Mouse (Mus musculus) lung, postnatal 0 days (tissue): ENCODE measurements around the gene Dlgap5. TPM values are rescaled to one million over a fixed set of nuclear protein-coding genes. Genes with fewer than 3 reads are reported as not detected.

Experiments
- ATAC-seq: fragments of 200-750 bp; cut with Nextera tagmentation; 2 replicates; pipeline ENCODE4 v1.8.0; 2017; ENCODE audit warnings: moderate library complexity
- DNase-seq: peaks from one replicate; pipeline ENCODE4 v3.0.0-alpha.2; 2016; ENCODE audit warnings: low spot score
- H3K27ac ChIP-seq: fragments of 300-500 bp; sonication (generic); 2 replicates; pipeline ENCODE4 v1.5.1; 2014; ENCODE audit warnings: antibody characterized with exemption, mild to moderate bottlenecking, low read length, mixed read lengths
- H3K27me3 ChIP-seq: fragments of 300-500 bp; sonication (generic); replicated peaks from 2 replicates; pipeline ENCODE4 v1.6.1; 2014; ENCODE audit warnings: low read length, mixed read lengths; ENCODE audit not compliant: insufficient read depth
- H3K36me3 ChIP-seq: fragments of 300-500 bp; sonication (generic); 2 replicates; pipeline ENCODE4 v1.6.1; 2014; ENCODE audit warnings: low read length, mixed read lengths; ENCODE audit not compliant: insufficient read depth
- H3K4me1 ChIP-seq: fragments of 300-500 bp; sonication (generic); 2 replicates; pipeline ENCODE4 v1.6.1; 2014; ENCODE audit warnings: antibody characterized with exemption, low read depth, low read length, mixed read lengths; ENCODE audit not compliant: insufficient read depth
- H3K4me2 ChIP-seq: fragments of 300-500 bp; sonication (generic); replicated peaks from 2 replicates; pipeline ENCODE4 v1.6.1; 2014; ENCODE audit warnings: low read depth, mild to moderate bottlenecking, low read length, moderate library complexity, mixed read lengths
- H3K4me3 ChIP-seq: fragments of 300-500 bp; sonication (generic); 2 replicates; pipeline ENCODE4 v1.5.1; 2014; ENCODE audit warnings: low read depth, low read length
- H3K9ac ChIP-seq: fragments of 300-500 bp; sonication (generic); replicated peaks from 2 replicates; pipeline ENCODE4 v1.6.1; 2014; ENCODE audit warnings: low read depth, mild to moderate bottlenecking
- H3K9me3 ChIP-seq: fragments of 300-500 bp; sonication (generic); 2 replicates; pipeline ENCODE4 v1.6.1; 2016; ENCODE audit warnings: low read length, mixed read lengths
- CTCF ChIP-seq: IDR thresholded peaks from 2 replicates; pipeline ENCODE4 v1.5.1; 2016; ENCODE audit warnings: antibody characterized with exemption, mild to moderate bottlenecking
- EP300 ChIP-seq: IDR thresholded peaks from 2 replicates; pipeline ENCODE4 v1.6.1; 2016; ENCODE audit warnings: antibody characterized with exemption, mild to moderate bottlenecking, control low read depth
- WGBS: fragments of 180-500 bp; shearing (Covaris S2); extraction: QIAGEN DNeasy Blood & Tissue Kit; methylation state at CpG from one replicate; pipeline ENCODE4 v1.1.7; 2014; 5-methylcytosine and 5-hydroxymethylcytosine counted together
- polyA plus RNA-seq: library from polyadenylated mRNA; unstranded; fragments of >200 nt; fragmentation: Nextera tagmentation; extraction: Ambion mirVana; gene quantifications from 2 replicates; pipeline ENCODE4 v1.2.1, GENCODE M21; 2015

The Dlgap5 gene
- 2.0 and 2.3 TPM in 2 replicates for polyA plus RNA-seq

DNA sequence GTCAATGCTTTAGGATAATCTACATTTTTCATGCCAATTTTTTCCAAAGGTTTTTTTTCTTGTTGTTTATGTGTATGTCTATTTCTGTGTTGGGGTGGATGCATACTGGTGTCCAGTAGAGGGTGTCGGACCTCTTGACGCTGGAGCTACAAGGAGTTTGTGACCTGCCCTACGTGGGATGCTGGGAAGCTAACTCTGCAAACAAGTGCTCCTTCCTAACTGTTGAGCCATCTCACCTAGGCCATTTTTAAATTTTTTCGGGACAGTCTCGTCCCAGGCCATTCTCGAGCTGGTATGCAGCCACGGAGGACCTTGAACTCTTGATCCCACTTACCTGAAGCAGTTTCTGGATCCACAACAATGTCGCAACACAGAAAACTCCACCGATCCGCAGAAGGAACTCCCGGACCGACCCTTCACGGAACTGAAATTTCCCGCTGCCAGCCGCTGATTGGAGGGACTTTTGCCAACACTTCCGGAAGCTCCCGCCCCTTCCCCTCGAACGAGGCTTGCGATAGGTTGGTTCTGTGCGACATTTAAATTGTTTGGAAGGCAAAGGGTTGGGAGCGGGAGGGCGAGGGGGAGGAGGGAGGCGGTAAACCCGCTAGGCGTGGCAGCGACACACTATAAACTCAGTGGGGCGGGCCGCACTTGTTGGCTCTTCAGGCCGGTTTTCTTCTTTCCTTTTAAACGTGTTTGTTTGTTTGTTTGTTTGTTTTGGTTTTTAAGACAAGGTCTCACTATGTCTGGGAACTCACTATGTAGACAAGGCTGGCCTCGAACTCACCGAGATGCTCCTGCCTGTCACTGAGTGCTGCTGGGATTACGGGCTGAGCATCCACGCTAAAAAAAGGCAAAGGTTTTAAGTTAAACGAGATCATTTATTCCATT lies at the start of gene Dlgap5:
Gene Dlgap5, minus strand, starts transcription at position 633 of the 891 bp plus-strand sequence.
- Histone ChIP-seq H3K4me3 (peak within 1 kb of the TSS; percentile 43), H3K27me3 (no peaks in the 10 kb centered on the region), H3K4me1 (no peaks in the 10 kb centered on the region; the same call in 1 of the 2 replicates), H3K9ac (no peak within 1 kb of the TSS), H3K4me2 (peak within 1 kb of the TSS; percentile 63), H3K9me3 (no peaks in the 10 kb centered on the region), H3K27ac (0 out of 2 replicates have a peak within 1 kb of the TSS, but pooled peaks have one; percentile 11), H3K36me3 (no peaks in the 10 kb centered on the region)
- under 1% methylated on average over 36 of the region's 36 CpGs for WGBS
- DNase-seq = peak; percentile 97
- ATAC-seq = peak; percentile 99
- TF ChIP-seq EP300 (no peak), CTCF (no peak)

GRCm38 (mm10) chr14:47465468-47466175 lies 47.4 kb upstream of the Dlgap5 start:
- WGBS = 36% methylated on average over 7 of the region's 7 CpGs
- no peak overlapping the region for H3K9ac ChIP-seq
- no peak overlapping the region for H3K27ac ChIP-seq
- no peak overlapping the region for H3K4me3 ChIP-seq
- H3K4me1 ChIP-seq = no peaks in the 10 kb centered on the region
- no peak overlapping the region for H3K4me2 ChIP-seq
- no peaks in the 10 kb centered on the region for H3K27me3 ChIP-seq
- ATAC-seq (peak; percentile 19), DNase-seq (peak; percentile 35)
- no peak for TF ChIP-seq EP300
- no peak for TF ChIP-seq CTCF
- no peaks in the 10 kb centered on the region for H3K36me3 ChIP-seq
- no peaks in the 10 kb centered on the region for H3K9me3 ChIP-seq

GRCm38 (mm10) chr14:47464426-47464825 lies 46.2 kb upstream of the Dlgap5 start:
- Histone ChIP-seq H3K9ac (no peak overlapping the region), H3K4me3 (no peak overlapping the region), H3K9me3 (no peaks in the 10 kb centered on the region), H3K4me1 (no peaks in the 10 kb centered on the region), H3K4me2 (no peak overlapping the region), H3K36me3 (no peaks in the 10 kb centered on the region), H3K27me3 (no peaks in the 10 kb centered on the region), H3K27ac (no peak overlapping the region)
- ATAC-seq = no peak
- TF ChIP-seq EP300 = no peak
- TF ChIP-seq CTCF = no peak
- no peak for DNase-seq
- 69% methylated on average over 10 of the region's 10 CpGs for WGBS

GRCm38 (mm10) chr14:47462877-47463460 lies 44.8 kb upstream of the Dlgap5 start:
- no peak overlapping the region for H3K27ac ChIP-seq
- ATAC-seq (no peak), DNase-seq (no peak)
- H3K9ac ChIP-seq = no peak overlapping the region
- no peaks in the 10 kb centered on the region for H3K27me3 ChIP-seq
- H3K4me2 ChIP-seq = no peak overlapping the region
- no peaks in the 10 kb centered on the region for H3K4me1 ChIP-seq
- no peak overlapping the region for H3K4me3 ChIP-seq
- H3K36me3 ChIP-seq = no peaks in the 10 kb centered on the region
- TF ChIP-seq EP300 (no peak), CTCF (no peak)
- 58% methylated on average over 9 of the region's 9 CpGs for WGBS
- H3K9me3 ChIP-seq = no peaks in the 10 kb centered on the region

DNA sequence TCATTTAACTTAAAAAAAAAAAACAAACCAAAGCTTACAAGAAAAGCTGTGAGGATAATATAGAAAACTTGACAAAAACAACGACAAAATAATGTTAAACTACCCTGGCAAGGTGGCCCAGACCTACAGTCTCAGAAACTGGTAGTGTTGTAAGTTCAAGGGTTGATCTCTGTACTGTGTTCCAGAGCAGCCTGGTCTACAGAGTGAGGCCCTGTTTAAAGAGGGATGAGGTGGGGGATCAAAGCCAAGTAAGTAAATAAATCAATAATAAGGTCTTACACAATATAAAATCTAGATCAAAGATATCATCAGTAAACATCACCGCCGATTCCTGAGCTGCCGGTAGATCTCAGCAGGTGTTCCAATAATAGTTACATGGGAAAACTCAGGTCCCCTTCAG lies 44.2 kb upstream of the Dlgap5 start:
- DNase-seq (no peak), ATAC-seq (no peak)
- 44% methylated on average over 4 of the region's 4 CpGs for WGBS
- no peak overlapping the region for H3K9ac ChIP-seq
- no peak for TF ChIP-seq EP300
- no peak for TF ChIP-seq CTCF
- no peaks in the 10 kb centered on the region for H3K9me3 ChIP-seq
- H3K4me2 ChIP-seq = no peak overlapping the region
- H3K4me1 ChIP-seq = no peaks in the 10 kb centered on the region
- no peak overlapping the region for H3K27ac ChIP-seq
- H3K36me3 ChIP-seq = no peaks in the 10 kb centered on the region
- no peak overlapping the region for H3K4me3 ChIP-seq
- H3K27me3 ChIP-seq = no peaks in the 10 kb centered on the region

- no peak overlapping the region for H3K27ac ChIP-seq
- H3K9ac ChIP-seq = no peak overlapping the region
- no peaks in the 10 kb centered on the region for H3K36me3 ChIP-seq
- WGBS = 80% methylated on average over 8 of the region's 8 CpGs
- H3K4me1 ChIP-seq = no peaks in the 10 kb centered on the region
- no peak overlapping the region for H3K4me2 ChIP-seq
- H3K4me3 ChIP-seq = no peak overlapping the region
- DNase-seq (no peak), ATAC-seq (no peak)
- H3K27me3 ChIP-seq = no peaks in the 10 kb centered on the region
- no peak for TF ChIP-seq EP300
- no peak for TF ChIP-seq CTCF
- no peaks in the 10 kb centered on the region for H3K9me3 ChIP-seq
Measured at GRCm38 (mm10) chr14:47461997-47462396, 43.8 kb upstream of the Dlgap5 start.
